Mouse (Mus musculus): ENCODE results near the gene Nat14.

GRCm38 (mm10) chr7:4900523-4900851, 21.3 kb upstream of the Nat14 start:
- no peak for TF ChIP-seq CTCF (IDR thresholded peaks at IDR 0.05; ENCODE audit: low read depth, low read length)
- TF ChIP-seq EP300 (IDR thresholded peaks at IDR 0.05; ENCODE audit: insufficient read depth, low read depth, low read length): no peak
- no peak for TF ChIP-seq POLR2A (IDR thresholded peaks at IDR 0.05; ENCODE audit: insufficient read depth, low read length)

Measured in ES-Bruce4 (cell line).